Mouse (Mus musculus): ENCODE measurements around the gene Mrps26. TPM values are rescaled to one million over a fixed set of nuclear protein-coding genes. Genes with fewer than 3 reads are reported as not detected.
"Not testable (repeated sequence)": the region's sequence is repeated elsewhere in the genome, so short reads cannot be mapped to it uniquely, and the experiment has no call there.

Gene Mrps26
- total and polyA plus RNA-seq, 2 experiments from 2014 or later, result 67.7 to 120 TPM

DNA sequence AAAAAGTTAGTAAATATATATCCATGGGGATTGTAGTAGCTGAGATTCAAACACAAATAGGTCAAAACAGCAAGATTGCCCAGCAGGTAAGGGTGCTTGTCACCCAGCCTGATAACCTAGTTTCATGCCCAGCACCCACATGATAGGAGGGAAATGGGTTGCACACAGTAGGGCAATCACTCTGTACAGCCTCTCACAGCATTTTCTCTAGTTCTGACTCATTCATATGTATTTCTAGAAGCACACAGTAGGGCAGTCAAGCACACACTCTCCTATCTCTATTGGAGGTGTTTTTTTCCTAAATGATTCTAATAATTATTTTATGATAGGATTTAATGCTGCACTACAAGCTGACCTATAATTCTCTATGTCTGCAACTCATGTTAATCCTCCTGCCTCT is 6.4 kb downstream of the Mrps26 start:
- no peak for TF ChIP-seq CTCF (IDR thresholded peaks at IDR 0.05; ENCODE audit: low read depth)
- DNase-seq (ENCODE audit: low spot score) (no peak), ATAC-seq (no peak)
- no peaks in the 10 kb centered on the region for H3K27me3 ChIP-seq (ENCODE audit: insufficient read depth, low read length)
- H3K9ac ChIP-seq (replicated peaks; ENCODE audit: low read length), result no peak overlapping the region
- H3K36me3 ChIP-seq (ENCODE audit: insufficient read depth, low read length), result peaks cover 17% of the 10 kb centered on the region; the same call in 1 of the 2 replicates
- H3K4me3 ChIP-seq (ENCODE audit: low read length), result no peak overlapping the region
- no peaks in the 10 kb centered on the region for H3K9me3 ChIP-seq (ENCODE audit: low read length)
- no peak overlapping the region for H3K4me2 ChIP-seq (ENCODE audit: low read depth, low read length)
- H3K27ac ChIP-seq, result no peak overlapping the region
- H3K4me1 ChIP-seq (ENCODE audit: insufficient read depth, low read length), result no peaks in the 10 kb centered on the region; the same call in 1 of the 2 replicates

DNA sequence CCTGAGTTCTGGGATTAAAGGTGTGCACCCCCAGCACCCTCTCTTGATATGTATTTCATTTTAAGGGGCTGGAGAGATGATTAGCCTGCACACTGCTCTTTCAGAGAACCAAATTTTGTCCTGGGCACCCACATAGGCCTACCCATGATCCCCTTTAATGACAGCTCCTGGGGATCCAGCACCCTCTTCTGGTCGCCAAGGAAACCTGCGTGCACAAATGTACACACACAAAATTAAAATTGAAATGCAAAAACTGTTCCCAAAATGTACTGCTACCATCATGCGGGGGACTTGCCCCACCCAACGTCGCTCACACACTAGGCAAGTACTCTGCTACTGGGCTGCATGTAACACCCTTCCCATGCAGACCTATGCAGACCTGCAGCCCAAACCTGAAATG is 11.4 kb downstream of the Mrps26 start:
- Histone ChIP-seq H3K9ac (replicated peaks; ENCODE audit: low read length) (no peak overlapping the region), H3K27me3 (ENCODE audit: insufficient read depth, low read length) (peaks cover 32% of the 10 kb centered on the region), H3K27ac (no peak overlapping the region), H3K4me2 (ENCODE audit: low read depth, low read length) (no peak overlapping the region), H3K9me3 (ENCODE audit: low read length) (no peaks in the 10 kb centered on the region), H3K4me3 (ENCODE audit: low read length) (no peak overlapping the region), H3K36me3 (ENCODE audit: insufficient read depth, low read length) (no peaks in the 10 kb centered on the region), H3K4me1 (ENCODE audit: insufficient read depth, low read length) (peaks cover 5% of the 10 kb centered on the region)
- DNase-seq (ENCODE audit: low spot score), result no peak
- 83% methylated on average over 5 of the region's 5 CpGs for WGBS
- ATAC-seq, result no peak
- no peak for TF ChIP-seq CTCF (IDR thresholded peaks at IDR 0.05; ENCODE audit: low read depth)

DNA sequence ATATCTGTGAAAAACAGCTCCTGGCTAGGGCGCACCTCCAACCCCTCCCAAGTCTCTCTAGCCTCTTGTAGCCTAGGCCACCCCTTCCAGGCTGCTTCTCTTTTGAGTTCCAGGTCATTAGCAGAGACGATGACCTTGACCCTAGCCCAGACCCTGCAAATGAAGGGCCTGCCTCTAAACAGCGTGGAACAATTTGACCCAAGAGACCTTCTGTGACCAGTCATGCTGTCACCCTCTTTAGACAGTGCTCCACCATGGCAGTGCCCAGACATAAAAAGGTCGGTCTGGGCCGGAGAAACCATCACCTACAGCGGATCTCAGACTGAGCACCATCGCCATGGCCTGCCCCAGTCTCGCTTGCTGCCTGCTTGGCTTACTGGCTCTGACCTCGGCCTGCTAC is 12.3 kb downstream of the Mrps26 start, which contains the start of gene Oxt:
TSS of gene Oxt (plus strand) at position 301 of the 400 bp plus-strand sequence.
- no peak for ATAC-seq
- H3K4me2 ChIP-seq (ENCODE audit: low read depth, low read length), result peak within 1 kb of the TSS; percentile 49
- H3K27me3 ChIP-seq (ENCODE audit: insufficient read depth, low read length), result peaks cover 41% of the 10 kb centered on the region
- H3K9me3 ChIP-seq (ENCODE audit: low read length), result no peaks in the 10 kb centered on the region
- H3K36me3 ChIP-seq (ENCODE audit: insufficient read depth, low read length), result no peaks in the 10 kb centered on the region
- peak within 1 kb of the TSS; percentile 19 for H3K4me3 ChIP-seq (ENCODE audit: low read length)
- no peak for TF ChIP-seq CTCF (IDR thresholded peaks at IDR 0.05; ENCODE audit: low read depth)
- no peak within 1 kb of the TSS for H3K27ac ChIP-seq
- peaks cover 11% of the 10 kb centered on the region for H3K4me1 ChIP-seq (ENCODE audit: insufficient read depth, low read length)
- H3K9ac ChIP-seq (replicated peaks; ENCODE audit: low read length), result no peak within 1 kb of the TSS
- 45% methylated on average over 9 of the region's 9 CpGs for WGBS
- DNase-seq (ENCODE audit: low spot score), result no peak

DNA sequence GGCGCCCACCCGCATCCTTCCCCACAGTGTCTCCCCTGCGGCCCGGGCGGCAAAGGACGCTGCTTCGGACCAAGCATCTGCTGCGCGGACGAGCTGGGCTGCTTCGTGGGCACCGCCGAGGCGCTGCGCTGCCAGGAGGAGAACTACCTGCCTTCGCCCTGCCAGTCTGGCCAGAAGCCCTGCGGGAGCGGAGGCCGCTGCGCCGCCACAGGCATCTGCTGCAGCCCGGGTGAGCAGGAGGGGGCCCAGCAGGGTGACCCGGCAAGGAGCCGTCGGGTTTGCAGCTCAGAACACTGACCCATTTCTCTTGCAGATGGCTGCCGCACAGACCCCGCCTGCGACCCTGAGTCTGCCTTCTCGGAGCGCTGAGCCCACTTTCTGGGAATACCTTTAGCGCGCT is 13.0 kb downstream of the Mrps26 start:
- peak; percentile 2 for DNase-seq (ENCODE audit: low spot score)
- not testable (repeated sequence) for ATAC-seq; H3K36me3 ChIP-seq (ENCODE audit: insufficient read depth, low read length); H3K9me3 ChIP-seq (ENCODE audit: low read length); H3K9ac ChIP-seq (replicated peaks; ENCODE audit: low read length); H3K27ac ChIP-seq
- peaks cover 13% of the 10 kb centered on the region for H3K4me1 ChIP-seq (ENCODE audit: insufficient read depth, low read length)
- 2% methylated on average over 27 of the region's 32 CpGs for WGBS
- H3K4me2 ChIP-seq (ENCODE audit: low read depth, low read length), result peak overlapping the region; percentile 49
- H3K4me3 ChIP-seq (ENCODE audit: low read length), result peak overlapping the region; percentile 19
- peaks cover 48% of the 10 kb centered on the region for H3K27me3 ChIP-seq (ENCODE audit: insufficient read depth, low read length)

DNA sequence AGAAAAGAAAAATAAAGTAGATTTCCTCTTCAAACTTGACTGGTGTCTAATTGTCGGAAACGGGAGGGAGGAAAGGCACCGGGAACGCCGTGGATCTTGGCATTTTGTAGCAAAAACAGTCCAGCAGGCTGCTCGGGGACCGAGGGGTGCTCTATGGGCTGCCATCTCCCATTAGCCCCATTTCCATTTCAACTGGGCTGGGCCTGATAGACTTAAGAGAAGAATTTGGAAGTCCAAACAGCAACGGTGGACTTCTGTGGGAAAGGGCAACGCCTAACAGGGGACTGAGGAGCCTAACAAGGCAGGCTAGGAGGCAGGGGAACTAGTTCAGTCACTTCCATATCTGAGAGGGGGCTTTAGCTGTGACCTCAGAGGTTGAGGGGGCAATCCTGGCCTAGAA is 13.5 kb downstream of the Mrps26 start:
- Histone ChIP-seq H3K4me1 (ENCODE audit: insufficient read depth, low read length) (peaks cover 13% of the 10 kb centered on the region), H3K4me3 (ENCODE audit: low read length) (peak overlapping the region; percentile 19; the same call in 1 of the 2 replicates)
- ATAC-seq, result no peak

DNA sequence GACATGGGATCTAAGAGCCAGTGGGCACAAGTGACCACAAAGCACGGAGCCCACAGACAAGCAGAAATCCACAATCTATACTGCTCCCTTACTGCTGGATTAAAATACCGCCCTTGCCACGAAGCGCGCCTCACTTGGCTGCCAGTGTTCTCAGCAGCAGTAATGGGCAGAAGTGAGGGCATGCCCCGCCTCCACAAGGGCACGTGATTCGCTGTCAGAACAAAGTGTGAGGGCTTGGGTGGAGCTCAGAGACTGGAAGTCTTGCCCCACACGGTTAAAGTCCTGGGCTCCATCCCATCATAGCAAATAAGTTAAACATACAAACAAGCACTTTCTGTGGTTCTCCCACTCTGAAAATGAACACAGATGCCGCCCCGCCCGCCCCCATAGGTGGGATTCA is 14.1 kb downstream of the Mrps26 start:
- no peak for TF ChIP-seq CTCF (IDR thresholded peaks at IDR 0.05; ENCODE audit: low read depth)
- Histone ChIP-seq H3K9me3 (ENCODE audit: low read length) (no peaks in the 10 kb centered on the region), H3K27ac (no peak overlapping the region), H3K4me3 (ENCODE audit: low read length) (no peak overlapping the region), H3K4me1 (ENCODE audit: insufficient read depth, low read length) (peaks cover 13% of the 10 kb centered on the region), H3K27me3 (ENCODE audit: insufficient read depth, low read length) (peaks cover 54% of the 10 kb centered on the region), H3K4me2 (ENCODE audit: low read depth, low read length) (0 out of 2 replicates have a peak overlapping the region, but pooled peaks have one; percentile 23), H3K36me3 (ENCODE audit: insufficient read depth, low read length) (no peaks in the 10 kb centered on the region), H3K9ac (replicated peaks; ENCODE audit: low read length) (no peak overlapping the region)
- ATAC-seq (no peak), DNase-seq (ENCODE audit: low spot score) (no peak)
- 6% methylated on average over 12 of the region's 12 CpGs for WGBS

More for the DNA sequence above, 13.5 kb downstream of the Mrps26 start:
- WGBS, result 4% methylated on average over 9 of the region's 9 CpGs
- H3K27ac ChIP-seq, result no peak overlapping the region
- TF ChIP-seq CTCF (IDR thresholded peaks at IDR 0.05; ENCODE audit: low read depth), result no peak
- no peak for DNase-seq (ENCODE audit: low spot score)
- H3K9ac ChIP-seq (replicated peaks; ENCODE audit: low read length), result no peak overlapping the region
- no peaks in the 10 kb centered on the region for H3K9me3 ChIP-seq (ENCODE audit: low read length)
- H3K36me3 ChIP-seq (ENCODE audit: insufficient read depth, low read length), result no peaks in the 10 kb centered on the region
- H3K27me3 ChIP-seq (ENCODE audit: insufficient read depth, low read length), result peaks cover 50% of the 10 kb centered on the region
- peak overlapping the region; percentile 49; the same call in 1 of the 2 replicates for H3K4me2 ChIP-seq (ENCODE audit: low read depth, low read length)

- Histone ChIP-seq H3K27ac (no peak overlapping the region), H3K27me3 (ENCODE audit: insufficient read depth, low read length) (peaks cover 54% of the 10 kb centered on the region), H3K4me3 (ENCODE audit: low read length) (no peak overlapping the region), H3K36me3 (ENCODE audit: insufficient read depth, low read length) (no peaks in the 10 kb centered on the region), H3K4me1 (ENCODE audit: insufficient read depth, low read length) (peaks cover 13% of the 10 kb centered on the region), H3K9me3 (ENCODE audit: low read length) (no peaks in the 10 kb centered on the region), H3K9ac (replicated peaks; ENCODE audit: low read length) (no peak overlapping the region), H3K4me2 (ENCODE audit: low read depth, low read length) (no peak overlapping the region)
- peak; percentile 65 for TF ChIP-seq CTCF (IDR thresholded peaks at IDR 0.05; ENCODE audit: low read depth)
- ATAC-seq (no peak), DNase-seq (ENCODE audit: low spot score) (peak; percentile 28)
- WGBS, result 4% methylated on average over 11 of the region's 11 CpGs
Observed at GRCm38 (mm10) chr2:130578148-130578547, 14.6 kb downstream of the Mrps26 start.
